ENCODE assay signal across 7 mouse cellular contexts in genomic region chr12:5373641-5374195, GRCm38 (mm10). TPM values are rescaled to one million over a fixed set of nuclear protein-coding genes. Genes with fewer than 3 reads are reported as not detected.
DNase-seq lines count a peak whose midpoint lies in the region; ATAC-seq lines count a peak whose summit lies in the region.

No protein-coding gene starts in this region.

- H3K4me1 ChIP-seq in heart, embryonic 10.5 days = peaks cover 14% of the 10 kb centered on the region
- H3K4me1 ChIP-seq in midbrain, embryonic 13.5 days (replicated peaks) = peaks cover 57% of the 10 kb centered on the region

- peak overlapping the region; percentile 96 for H3K9ac ChIP-seq in midbrain, embryonic 13.5 days (replicated peaks)

- WGBS in heart, embryonic 10.5 days = under 1% methylated on average over 42 of the region's 42 CpGs
- WGBS in midbrain, embryonic 13.5 days = under 1% methylated on average over 42 of the region's 42 CpGs

- peak overlapping the region; percentile 84 for H3K4me3 ChIP-seq in heart, embryonic 10.5 days
- peak overlapping the region; percentile 92 for H3K4me3 ChIP-seq in midbrain, embryonic 13.5 days (replicated peaks)

- ATAC-seq in midbrain, embryonic 13.5 days = no peak

- no peaks in the 10 kb centered on the region for H3K36me3 ChIP-seq in heart, embryonic 10.5 days
- H3K36me3 ChIP-seq in midbrain, embryonic 13.5 days = no peaks in the 10 kb centered on the region

- peaks cover 58% of the 10 kb centered on the region for H3K27me3 ChIP-seq in heart, embryonic 10.5 days (ENCODE audit: insufficient read depth, poor library complexity, severe bottlenecking)
- H3K27me3 ChIP-seq in midbrain, embryonic 13.5 days = peaks cover 23% of the 10 kb centered on the region

- no peaks in the 10 kb centered on the region for H3K9me3 ChIP-seq in heart, embryonic 10.5 days
- no peaks in the 10 kb centered on the region for H3K9me3 ChIP-seq in midbrain, embryonic 13.5 days

- peak overlapping the region; percentile 62 for H3K27ac ChIP-seq in heart, embryonic 10.5 days
- H3K27ac ChIP-seq in midbrain, embryonic 13.5 days = peak overlapping the region; percentile 96

- DNase-seq in thymus, postnatal 4 days = peak; percentile 9
- no peak for DNase-seq in thymus, postnatal 25 days
- peak; percentile 64 for DNase-seq in embryo, embryonic 9.5 days (ENCODE audit: extremely low spot score)
- DNase-seq in heart, embryonic 10.5 days (ENCODE audit: low spot score) = peak; percentile 79
- peak; percentile 37 for DNase-seq in kidney, postnatal 10 days
- DNase-seq in yolk sac, embryonic 10.5 days (ENCODE audit: low spot score) = peak; percentile 21

- peak overlapping the region; percentile 98 for H3K4me2 ChIP-seq in midbrain, embryonic 13.5 days (replicated peaks)

RNA-seq across cellular contexts. Expression of gene Klhl29, which starts 1.8 kb away (rescaled TPM):
- polyA plus RNA-seq in heart, embryonic 10.5 days (2016; fragmentation: Nextera tagmentation; extraction: Ambion mirVana) = 0.33 and 0.60 TPM in 2 replicates
- 3.3 and 4.0 TPM in 2 replicates for polyA plus RNA-seq in midbrain, embryonic 13.5 days (2015; fragmentation: Nextera tagmentation; extraction: Ambion mirVana)
